ENCODE assay signal across 8 mouse cellular contexts in genomic region chr15:77153088-77153546, GRCm38 (mm10).
DNase-seq lines count a peak whose midpoint lies in the region; ATAC-seq and TF ChIP-seq lines count a peak whose summit lies in the region.

No protein-coding gene starts in this region.

- WGBS in midbrain, embryonic 16.5 days = 0% methylated on average over 3 of the region's 3 CpGs

- H3K9ac ChIP-seq in midbrain, embryonic 16.5 days (ENCODE audit: low read depth, low read length) = peak overlapping the region; percentile 86

- ATAC-seq in midbrain, embryonic 16.5 days = peak; percentile 82
- ATAC-seq in inflammation-experienced regulatory T-cells, adult 6 months = no peak

- H3K4me2 ChIP-seq in midbrain, embryonic 16.5 days (ENCODE audit: low read length) = peak overlapping the region; percentile 67

- no peak for DNase-seq in layer of hippocampus, adult 2 months (ENCODE audit: low spot score in 2 of 2)
- DNase-seq in layer of hippocampus, postnatal 10 days (ENCODE audit: low spot score in 2 of 2) = no peak
- DNase-seq in brain, adult 2 months (ENCODE audit: low read depth, low spot score) = peak; percentile 79
- peak; percentile 32 to 33 for DNase-seq in heart, adult 9 months (ENCODE audit: low spot score in 2 of 2)
- DNase-seq in kidney, postnatal 10 days = peak; percentile 59
- no peak for DNase-seq in spleen, postnatal 14 days (ENCODE audit: low spot score in 2 of 2)

- H3K27ac ChIP-seq in layer of hippocampus, adult 2 months = peak overlapping the region; percentile 91
- peak overlapping the region; percentile 94 for H3K27ac ChIP-seq in midbrain, embryonic 16.5 days (ENCODE audit: low read length)

- H3K4me3 ChIP-seq in layer of hippocampus, adult 2 months = peak overlapping the region; percentile 61
- H3K4me3 ChIP-seq in midbrain, embryonic 16.5 days (ENCODE audit: low read depth, low read length) = peak overlapping the region; percentile 62

- H3K36me3 ChIP-seq in midbrain, embryonic 16.5 days (ENCODE audit: control insufficient read depth, insufficient read depth, low read length) = no peaks in the 10 kb centered on the region

- no peaks in the 10 kb centered on the region for H3K27me3 ChIP-seq in midbrain, embryonic 16.5 days (ENCODE audit: control insufficient read depth, insufficient read depth, low read depth, low read length)

- TF ChIP-seq CTCF in layer of hippocampus, adult 2 months (conservative IDR thresholded peaks at IDR 0.05) = no peak

- peaks cover 30% of the 10 kb centered on the region for H3K4me1 ChIP-seq in midbrain, embryonic 16.5 days (ENCODE audit: control insufficient read depth, insufficient read depth, low read length)

- no peaks in the 10 kb centered on the region for H3K9me3 ChIP-seq in midbrain, embryonic 16.5 days (replicated peaks; ENCODE audit: control insufficient read depth, low read length, poor library complexity, severe bottlenecking)

Comparison
In these comparisons a context has a peak if more than half of its experiments do, and no peak if none do; other contexts are left out.
1. DNase-seq: peak in brain, adult 2 months (single experiment), heart, adult 9 months (2 of 2) and kidney, postnatal 10 days (single experiment); none in layer of hippocampus, adult 2 months (0 of 2), layer of hippocampus, postnatal 10 days (0 of 2) and spleen, postnatal 14 days (0 of 2).